Mouse (Mus musculus) liver, embryonic 13.5 days (tissue): ENCODE measurements at regions not wholly inside any gene's neighbourhood (a gene's known extent, or its start where the extent isn't known, plus 50 kb on each side); places are given as distances from the start of the nearest gene placed in this dataset.

ENCODE experiments used
- ATAC-seq: fragments of 200-750 bp; cut with Nextera tagmentation; 2 replicates; pipeline ENCODE4 v1.8.0; 2017; ENCODE audit warnings: low read depth, mild to moderate bottlenecking, moderate number of reproducible peaks, moderate library complexity
- DNase-seq: peaks from one replicate; pipeline ENCODE4 v3.0.0; 2022
- H3K27ac ChIP-seq: fragments of 300-500 bp; sonication (generic); 2 replicates; pipeline ENCODE4 v1.5.1; 2015; ENCODE audit warnings: moderate library complexity, mild to moderate bottlenecking, inconsistent platforms
- H3K27me3 ChIP-seq: fragments of 300-500 bp; sonication (generic); 2 replicates; pipeline ENCODE4 v1.6.1; 2015; ENCODE audit warnings: mild to moderate bottlenecking, inconsistent platforms
- H3K36me3 ChIP-seq: fragments of 300-500 bp; sonication (generic); 2 replicates; pipeline ENCODE4 v1.6.1; 2015; ENCODE audit warnings: mild to moderate bottlenecking, inconsistent platforms
- H3K4me1 ChIP-seq: fragments of 300-500 bp; sonication (generic); replicated peaks from 2 replicates; pipeline ENCODE4 v1.6.1; 2015; ENCODE audit warnings: inconsistent platforms
- H3K4me2 ChIP-seq: fragments of 300-500 bp; sonication (generic); 2 replicates; pipeline ENCODE4 v1.6.1; 2015; ENCODE audit warnings: inconsistent platforms, mild to moderate bottlenecking, moderate library complexity
- H3K4me3 ChIP-seq: fragments of 300-500 bp; sonication (generic); replicated peaks from 2 replicates; pipeline ENCODE4 v1.5.1; 2015; ENCODE audit warnings: mild to moderate bottlenecking, inconsistent platforms
- H3K9ac ChIP-seq: fragments of 300-500 bp; sonication (generic); 2 replicates; pipeline ENCODE4 v1.6.1; 2015; ENCODE audit warnings: mild to moderate bottlenecking, inconsistent platforms
- H3K9me3 ChIP-seq: fragments of 300-500 bp; sonication (generic); replicated peaks from 2 replicates; pipeline ENCODE4 v1.6.1; 2016; ENCODE audit warnings: inconsistent platforms
- WGBS: fragments of 180-500 bp; shearing (Covaris S2); methylation state at CpG from one replicate; pipeline ENCODE4 v1.1.7; 2015; ENCODE audit not compliant: insufficient replicate concordance; 5-methylcytosine and 5-hydroxymethylcytosine counted together

GRCm38 (mm10) chr15:64482960-64483359, 334.5 kb upstream of the Gm21798 start:
- DNase-seq: no peak
- 66% methylated on average over 5 of the region's 5 CpGs for WGBS
- ATAC-seq: no peak

GRCm38 (mm10) chr15:64487801-64488200, 329.7 kb upstream of the Gm21798 start:
- WGBS: 0% methylated on average over 2 of the region's 3 CpGs
- H3K9me3 ChIP-seq: no peaks in the 10 kb centered on the region
- H3K36me3 ChIP-seq: no peaks in the 10 kb centered on the region
- DNase-seq: no peak
- H3K4me1 ChIP-seq: no peaks in the 10 kb centered on the region
- H3K27me3 ChIP-seq: no peaks in the 10 kb centered on the region; the same call in 1 of the 2 replicates
- no peak overlapping the region for H3K9ac ChIP-seq
- ATAC-seq: no peak
- no peak overlapping the region for H3K27ac ChIP-seq
- H3K4me3 ChIP-seq: no peak overlapping the region
- no peak overlapping the region for H3K4me2 ChIP-seq

More at GRCm38 (mm10) chr15:64482960-64483359, 334.5 kb upstream of the Gm21798 start:
- H3K27me3 ChIP-seq: no peaks in the 10 kb centered on the region
- H3K4me1 ChIP-seq: no peaks in the 10 kb centered on the region
- no peaks in the 10 kb centered on the region for H3K9me3 ChIP-seq
- H3K4me3 ChIP-seq: no peak overlapping the region
- no peak overlapping the region for H3K27ac ChIP-seq
- no peak overlapping the region for H3K9ac ChIP-seq
- H3K4me2 ChIP-seq: no peak overlapping the region
- no peaks in the 10 kb centered on the region for H3K36me3 ChIP-seq

GRCm38 (mm10) chr15:64500783-64501182, 316.7 kb upstream of the Gm21798 start:
- H3K27ac ChIP-seq: no peak overlapping the region
- H3K4me3 ChIP-seq: no peak overlapping the region
- H3K4me1 ChIP-seq: no peaks in the 10 kb centered on the region
- H3K9me3 ChIP-seq: no peaks in the 10 kb centered on the region
- no peaks in the 10 kb centered on the region for H3K36me3 ChIP-seq
- DNase-seq (no peak), ATAC-seq (no peak)
- no peaks in the 10 kb centered on the region for H3K27me3 ChIP-seq
- no peak overlapping the region for H3K4me2 ChIP-seq
- H3K9ac ChIP-seq: no peak overlapping the region

DNA sequence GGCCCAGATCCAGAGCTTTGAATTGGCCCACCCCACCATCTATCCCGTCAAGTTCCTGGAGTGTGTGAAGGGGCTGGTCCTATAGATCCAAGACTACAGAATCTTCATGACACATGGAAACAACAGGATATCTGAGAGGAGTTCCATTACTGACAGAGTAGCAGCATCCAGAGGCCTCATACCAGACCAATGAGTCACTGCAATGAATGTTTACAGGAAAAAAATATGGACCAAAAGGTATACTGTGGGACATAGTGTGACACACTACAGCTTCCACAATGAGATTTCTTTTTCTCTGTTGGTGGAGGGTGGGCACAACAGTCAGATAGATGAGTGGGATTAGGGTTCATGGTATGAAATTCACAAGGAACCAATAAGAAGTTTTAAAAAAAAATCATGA, 316.0 kb upstream of the Gm21798 start:
- Histone ChIP-seq H3K9me3 (no peaks in the 10 kb centered on the region), H3K27ac (no peak overlapping the region), H3K36me3 (no peaks in the 10 kb centered on the region), H3K4me1 (no peaks in the 10 kb centered on the region), H3K4me3 (no peak overlapping the region), H3K27me3 (no peaks in the 10 kb centered on the region), H3K4me2 (no peak overlapping the region), H3K9ac (no peak overlapping the region)
- no peak for ATAC-seq
- WGBS: 50% methylated on average over 1 of the region's 1 CpGs
- DNase-seq: no peak

DNA sequence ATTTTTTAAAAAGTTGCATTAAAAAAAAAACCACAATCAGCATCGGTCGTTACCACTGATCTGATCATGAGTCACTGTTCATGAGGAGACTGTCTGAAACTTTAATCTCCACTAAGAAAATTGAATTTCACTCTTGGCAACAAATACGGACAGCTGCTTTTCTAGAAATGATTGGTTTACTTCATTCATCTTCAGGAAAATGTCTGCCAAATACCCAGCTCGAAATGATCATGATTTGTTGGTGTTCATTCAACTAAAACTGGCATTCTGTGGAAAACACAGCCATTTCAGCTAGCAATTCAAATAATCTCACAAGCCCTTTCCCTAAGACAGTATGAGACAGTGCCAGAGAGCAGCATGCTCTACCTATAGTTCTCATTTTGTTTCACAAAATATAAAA, 312.7 kb upstream of the Gm21798 start:
- Histone ChIP-seq H3K9ac (no peak overlapping the region), H3K4me1 (no peaks in the 10 kb centered on the region), H3K27ac (no peak overlapping the region), H3K27me3 (no peaks in the 10 kb centered on the region), H3K4me3 (no peak overlapping the region), H3K36me3 (no peaks in the 10 kb centered on the region), H3K9me3 (no peaks in the 10 kb centered on the region), H3K4me2 (no peak overlapping the region)
- DNase-seq: no peak
- ATAC-seq: no peak
- WGBS: 61% methylated on average over 4 of the region's 4 CpGs

- Histone ChIP-seq H3K4me2 (no peak overlapping the region), H3K9ac (no peak overlapping the region), H3K36me3 (no peaks in the 10 kb centered on the region), H3K9me3 (no peaks in the 10 kb centered on the region), H3K4me1 (no peaks in the 10 kb centered on the region), H3K4me3 (no peak overlapping the region), H3K27me3 (no peaks in the 10 kb centered on the region), H3K27ac (no peak overlapping the region)
- WGBS: 56% methylated on average over 2 of the region's 2 CpGs
- ATAC-seq: no peak
- no peak for DNase-seq
These were observed 306.8 kb upstream of the Gm21798 start for GRCm38 (mm10) chr15:64510649-64511048.

GRCm38 (mm10) chr15:64511176-64511575, 306.3 kb upstream of the Gm21798 start:
- Histone ChIP-seq H3K27me3 (no peaks in the 10 kb centered on the region), H3K4me3 (no peak overlapping the region), H3K4me2 (no peak overlapping the region), H3K27ac (no peak overlapping the region), H3K4me1 (no peaks in the 10 kb centered on the region), H3K9ac (no peak overlapping the region), H3K36me3 (no peaks in the 10 kb centered on the region), H3K9me3 (no peaks in the 10 kb centered on the region)
- ATAC-seq: no peak
- 36% methylated on average over 2 of the region's 2 CpGs for WGBS
- no peak for DNase-seq

DNA sequence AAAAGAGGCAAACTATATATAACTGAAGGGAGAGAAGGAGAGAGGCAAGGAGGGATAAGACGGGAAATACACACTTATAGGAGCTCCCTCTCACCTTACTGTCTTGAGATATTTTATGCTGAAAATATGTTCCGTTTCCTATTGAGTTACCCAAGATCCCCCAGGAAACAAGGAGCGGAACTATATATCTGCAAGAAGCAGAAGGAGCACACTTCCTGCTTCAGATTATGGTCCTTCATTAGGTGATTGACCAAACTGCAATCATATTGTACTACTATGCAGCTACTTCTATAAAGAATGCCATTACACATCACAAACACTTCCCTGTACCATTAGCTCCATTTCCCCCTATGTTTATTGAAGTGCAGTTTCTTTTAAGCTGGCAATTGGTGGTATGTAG, 304.9 kb upstream of the Gm21798 start:
- no peak overlapping the region for H3K4me3 ChIP-seq
- 46% methylated on average over 3 of the region's 3 CpGs for WGBS
- H3K36me3 ChIP-seq: no peaks in the 10 kb centered on the region
- H3K27me3 ChIP-seq: no peaks in the 10 kb centered on the region
- H3K4me2 ChIP-seq: no peak overlapping the region
- no peak overlapping the region for H3K9ac ChIP-seq
- no peak overlapping the region for H3K27ac ChIP-seq
- H3K4me1 ChIP-seq: no peaks in the 10 kb centered on the region
- DNase-seq (no peak), ATAC-seq (no peak)
- no peaks in the 10 kb centered on the region for H3K9me3 ChIP-seq

DNA sequence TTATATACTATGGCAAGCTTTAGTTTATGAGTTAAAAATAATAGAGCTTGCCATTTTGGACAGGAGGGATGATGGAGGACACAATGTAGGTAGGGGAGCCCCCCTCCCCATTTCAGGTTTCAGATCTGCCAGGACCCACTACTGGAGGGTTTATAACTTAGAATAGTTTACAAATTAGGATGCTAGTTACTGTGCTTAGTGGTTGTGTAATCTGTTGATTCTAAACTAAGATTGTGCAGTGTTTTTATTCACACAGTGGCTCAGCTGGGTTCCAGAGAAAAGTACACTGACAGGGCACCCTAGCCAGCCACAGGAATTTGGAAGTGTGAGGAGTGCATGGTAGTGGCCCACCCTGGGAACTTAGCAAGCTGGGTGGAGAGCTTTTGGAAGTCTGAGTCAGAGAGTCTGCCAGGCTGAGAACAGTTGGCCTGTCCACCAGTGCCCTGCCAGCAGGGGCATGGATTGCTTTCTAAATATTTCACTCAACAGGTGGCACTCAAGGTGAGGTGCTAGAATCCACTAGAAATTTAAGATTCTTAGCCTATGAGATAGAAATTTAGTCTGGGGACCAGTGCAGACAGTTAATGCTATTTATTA, 303.9 kb upstream of the Gm21798 start:
- no peak for ATAC-seq
- no peak overlapping the region for H3K4me3 ChIP-seq
- H3K9me3 ChIP-seq: no peaks in the 10 kb centered on the region
- no peak overlapping the region for H3K4me2 ChIP-seq
- H3K9ac ChIP-seq: no peak overlapping the region
- DNase-seq: no peak
- no peak overlapping the region for H3K27ac ChIP-seq
- H3K4me1 ChIP-seq: no peaks in the 10 kb centered on the region
- no peaks in the 10 kb centered on the region for H3K27me3 ChIP-seq
- no peaks in the 10 kb centered on the region for H3K36me3 ChIP-seq

GRCm38 (mm10) chr15:64515179-64515578, 302.3 kb upstream of the Gm21798 start:
- Histone ChIP-seq H3K4me2 (no peak overlapping the region), H3K4me1 (no peaks in the 10 kb centered on the region)
- no peak for DNase-seq

DNA sequence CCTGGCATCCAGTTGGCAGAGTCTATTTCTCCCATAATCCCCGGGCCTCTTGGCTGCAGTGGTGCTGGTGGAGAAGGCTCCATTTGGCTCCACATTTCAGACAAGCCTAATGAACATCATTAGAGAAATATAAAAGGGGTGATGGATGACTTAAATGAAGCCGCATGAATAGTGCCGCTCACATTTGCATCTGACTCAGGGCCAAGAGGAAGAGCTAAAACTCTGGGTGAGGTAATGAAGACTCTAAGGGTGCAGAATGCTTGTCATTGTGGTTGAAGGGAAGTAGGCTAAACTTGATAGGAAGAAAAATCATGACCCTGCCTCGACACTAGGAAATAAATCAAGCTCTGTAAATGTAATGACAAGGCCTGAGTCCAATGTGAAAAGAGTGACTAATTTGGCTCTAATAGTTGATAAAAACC, 298.3 kb upstream of the Gm21798 start:
- Histone ChIP-seq H3K27ac (no peak overlapping the region), H3K4me1 (no peaks in the 10 kb centered on the region), H3K4me3 (no peak overlapping the region), H3K27me3 (no peaks in the 10 kb centered on the region), H3K9me3 (no peaks in the 10 kb centered on the region), H3K9ac (no peak overlapping the region), H3K4me2 (no peak overlapping the region), H3K36me3 (no peaks in the 10 kb centered on the region)
- WGBS: 52% methylated on average over 4 of the region's 4 CpGs
- DNase-seq (no peak), ATAC-seq (no peak)

More at GRCm38 (mm10) chr15:64515179-64515578, 302.3 kb upstream of the Gm21798 start:
- no peak overlapping the region for H3K9ac ChIP-seq
- no peaks in the 10 kb centered on the region for H3K27me3 ChIP-seq
- H3K27ac ChIP-seq: no peak overlapping the region
- H3K36me3 ChIP-seq: no peaks in the 10 kb centered on the region
- H3K9me3 ChIP-seq: no peaks in the 10 kb centered on the region
- ATAC-seq: no peak
- H3K4me3 ChIP-seq: no peak overlapping the region

DNA sequence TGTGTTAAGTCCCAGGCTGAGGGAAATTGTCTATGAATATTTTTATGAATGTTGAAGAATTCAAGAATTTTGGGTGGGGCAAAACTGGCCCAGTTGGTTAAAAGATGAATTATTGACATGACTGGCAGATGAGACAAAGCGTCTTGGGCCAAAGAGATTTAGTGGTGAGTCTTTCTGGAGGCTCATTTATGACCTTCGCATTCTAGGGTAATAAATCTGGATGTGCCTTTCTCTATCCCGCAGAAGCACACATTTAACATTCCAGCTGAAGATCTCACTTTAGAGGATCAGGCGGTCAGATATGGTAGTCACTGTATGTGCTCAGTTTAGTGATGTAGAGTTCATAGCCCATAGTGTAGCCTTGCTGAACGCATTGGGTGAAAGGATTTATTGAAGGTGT, 296.9 kb upstream of the Gm21798 start:
- Histone ChIP-seq H3K4me2 (no peak overlapping the region), H3K4me3 (no peak overlapping the region), H3K4me1 (no peaks in the 10 kb centered on the region), H3K27ac (no peak overlapping the region), H3K36me3 (no peaks in the 10 kb centered on the region), H3K27me3 (no peaks in the 10 kb centered on the region), H3K9ac (no peak overlapping the region), H3K9me3 (no peaks in the 10 kb centered on the region)
- ATAC-seq (no peak), DNase-seq (no peak)
- WGBS: 72% methylated on average over 5 of the region's 5 CpGs
